Mouse (Mus musculus) fibroblast of lung, adult 2 months (primary cell): ENCODE measurements around the gene Eif5.
"Not testable (repeated sequence)": the region's sequence is repeated elsewhere in the genome, so short reads cannot be mapped to it uniquely, and the experiment has no call there.

Experiments used
- DNase-seq: peaks from one replicate; pipeline ENCODE4 v3.0.0-alpha.2; 2011; ENCODE audit warnings: low read depth

Eif5 gene

GRCm38 (mm10) chr12:111524883-111525282 is 12.9 kb upstream of the Eif5 start:
- no peak for DNase-seq

DNA sequence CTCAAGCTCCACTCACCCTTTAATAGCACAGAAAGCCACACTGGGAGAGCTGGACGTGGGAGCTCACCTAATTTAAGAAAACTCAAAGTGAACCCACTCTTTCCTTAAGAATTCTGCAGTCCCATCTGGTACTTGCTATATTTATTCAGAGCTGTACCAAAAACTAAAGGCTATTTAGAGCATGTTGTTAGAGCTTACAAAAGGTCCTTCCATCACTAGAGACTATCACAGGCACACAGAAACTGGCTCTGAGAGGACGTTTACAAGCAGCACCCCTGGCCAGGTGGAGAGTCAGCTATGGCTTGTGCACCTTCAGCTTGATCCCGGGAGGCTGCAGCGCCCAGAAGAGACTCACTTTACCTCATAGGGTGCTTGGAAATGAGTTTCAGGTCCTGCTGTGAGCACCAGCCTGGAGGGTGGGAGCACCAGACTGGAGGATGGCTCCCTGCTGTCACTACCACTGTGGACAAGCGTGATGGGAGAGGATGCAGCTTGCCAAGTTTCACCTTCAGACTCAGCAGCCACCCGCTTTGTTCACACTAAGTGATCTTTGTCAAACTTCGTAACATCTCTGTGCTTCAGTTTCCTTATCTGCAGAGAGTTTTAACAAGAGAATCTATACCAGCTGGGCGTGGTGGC is 10.1 kb upstream of the Eif5 start:
- DNase-seq, result no peak

DNA sequence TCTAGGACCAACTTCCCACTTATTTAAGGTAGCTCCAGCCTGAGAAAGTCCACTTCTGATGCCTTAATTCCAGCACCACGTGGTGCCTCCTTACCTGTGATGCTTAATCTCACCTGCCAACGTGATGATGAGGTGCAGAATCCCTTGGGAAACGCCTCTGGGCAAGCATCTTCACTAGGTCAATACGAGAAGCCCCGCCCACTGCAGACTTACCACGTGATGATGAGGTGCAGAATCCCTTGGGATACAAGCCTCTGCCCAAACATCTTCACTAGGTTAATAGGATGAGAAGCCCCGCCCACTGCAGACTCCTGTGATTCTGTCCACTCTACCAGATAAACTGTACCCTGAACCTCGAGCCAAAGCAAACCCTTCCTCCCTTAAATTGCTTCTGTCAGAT is 8.6 kb upstream of the Eif5 start:
- DNase-seq, result no peak

DNA sequence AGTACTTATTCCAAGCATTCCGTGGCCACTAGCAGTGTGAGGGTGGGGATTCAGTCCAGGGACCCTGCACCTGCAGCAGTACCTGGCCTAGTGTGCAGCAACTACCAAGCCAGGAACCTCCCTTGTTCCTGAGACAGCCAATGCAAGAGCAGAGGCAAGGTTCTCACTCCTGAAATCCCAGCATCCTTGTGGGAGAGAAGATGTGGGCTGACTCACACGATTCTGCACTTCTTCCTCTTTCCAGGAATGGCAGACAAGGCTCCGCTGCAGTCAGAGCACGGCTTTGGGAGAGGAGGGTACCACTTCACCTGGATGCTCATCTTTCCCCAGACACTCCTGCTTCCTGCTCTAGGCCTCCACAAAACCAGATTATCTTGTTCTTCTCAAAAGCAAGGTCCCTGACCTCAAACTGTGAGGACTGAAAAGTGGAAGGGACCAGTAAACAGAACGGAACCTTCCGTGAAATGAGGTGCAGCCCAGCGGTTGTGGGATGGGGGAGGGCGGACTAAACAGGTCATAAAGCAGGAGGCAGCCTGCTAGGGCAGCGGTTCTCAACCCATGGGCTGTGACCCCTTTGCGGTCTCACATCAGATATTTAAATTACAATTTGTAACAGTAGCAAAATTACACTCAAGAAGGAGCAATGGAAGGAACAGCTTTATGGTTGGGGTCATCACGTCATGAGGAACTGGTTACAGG is 4.6 kb upstream of the Eif5 start:
- DNase-seq, result no peak

GRCm38 (mm10) chr12:111535281-111535680 is 2.5 kb upstream of the Eif5 start:
- DNase-seq, result no peak

- DNase-seq, result no peak
Measured at GRCm38 (mm10) chr12:111535762-111536161, 2.1 kb upstream of the Eif5 start.

GRCm38 (mm10) chr12:111536746-111537145 is 1.1 kb upstream of the Eif5 start:
- DNase-seq, result no peak

DNA sequence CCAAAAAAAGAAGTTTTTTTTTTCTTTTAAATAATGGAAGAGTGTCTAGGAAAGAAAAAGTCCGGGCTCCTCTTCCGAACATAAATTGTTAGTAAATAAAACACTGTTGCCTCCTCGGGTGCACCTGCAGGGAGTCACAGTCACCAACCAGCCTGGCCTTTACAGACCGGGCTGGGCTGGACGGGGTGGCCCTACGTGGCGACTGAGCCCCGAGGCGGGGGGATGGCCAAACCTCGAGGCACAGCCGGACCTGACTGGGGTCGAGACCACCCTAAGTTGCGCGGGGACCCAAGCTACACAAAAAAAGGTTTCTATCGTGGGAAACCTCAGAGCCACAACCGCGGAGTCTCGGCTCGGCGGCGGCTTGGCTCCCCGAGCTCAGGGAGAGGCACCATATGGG is 475 bp upstream of the Eif5 start:
- DNase-seq, result no peak

DNA sequence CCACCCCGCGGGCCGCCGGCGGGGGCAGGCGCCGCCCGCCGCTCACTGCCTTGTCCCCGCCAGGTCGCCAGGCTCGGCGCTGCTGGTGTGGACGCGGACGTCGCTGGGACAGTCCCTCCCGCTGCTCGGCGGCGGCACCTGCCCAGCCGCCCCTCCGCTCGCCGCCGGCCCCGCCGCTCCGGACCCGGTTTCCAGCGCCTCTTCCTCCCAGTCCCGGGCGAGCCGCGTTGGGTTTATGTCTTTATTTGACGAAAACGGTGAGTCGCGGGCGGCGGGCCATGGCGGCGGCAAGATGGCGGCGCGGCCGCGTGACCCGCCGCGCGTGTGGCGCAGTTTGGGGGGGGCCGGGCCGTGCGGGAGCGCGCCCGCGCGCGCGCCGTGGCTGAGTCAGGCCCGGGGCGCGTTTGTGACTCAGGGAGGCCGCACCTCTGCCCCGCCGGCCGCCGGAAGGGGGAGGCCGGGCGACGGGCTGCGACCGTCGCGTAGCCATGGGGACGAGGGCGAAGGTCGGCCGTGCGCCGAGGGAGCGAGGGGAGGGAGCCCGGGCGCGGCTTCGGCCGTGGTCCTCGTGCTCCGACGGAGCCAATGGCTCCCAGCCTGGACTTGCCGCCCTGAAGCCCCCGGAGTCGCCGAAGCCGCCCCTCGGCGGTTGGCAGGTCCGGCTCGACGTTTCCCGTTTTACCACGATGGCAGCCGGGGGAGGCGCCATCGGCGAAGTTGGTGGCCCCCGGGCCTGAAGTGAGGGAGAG is 650 bp downstream of the Eif5 start:
- DNase-seq, result no peak

DNA sequence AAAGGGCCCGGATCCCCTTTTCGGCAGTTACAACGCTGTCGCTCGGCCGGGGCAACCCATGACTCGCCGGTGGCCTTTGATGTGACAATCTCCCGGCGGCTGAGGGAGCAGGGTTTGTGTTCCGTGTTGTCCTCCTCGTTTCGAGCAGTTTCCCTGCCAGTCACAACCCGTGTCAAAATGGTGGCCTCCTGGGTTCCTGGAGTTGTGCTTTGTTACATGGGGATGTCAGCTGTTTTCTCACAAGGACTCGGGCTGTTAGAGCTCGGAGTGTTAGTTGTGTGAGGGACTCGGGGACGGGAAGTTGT is 1.2 kb downstream of the Eif5 start:
- no peak for DNase-seq

DNA sequence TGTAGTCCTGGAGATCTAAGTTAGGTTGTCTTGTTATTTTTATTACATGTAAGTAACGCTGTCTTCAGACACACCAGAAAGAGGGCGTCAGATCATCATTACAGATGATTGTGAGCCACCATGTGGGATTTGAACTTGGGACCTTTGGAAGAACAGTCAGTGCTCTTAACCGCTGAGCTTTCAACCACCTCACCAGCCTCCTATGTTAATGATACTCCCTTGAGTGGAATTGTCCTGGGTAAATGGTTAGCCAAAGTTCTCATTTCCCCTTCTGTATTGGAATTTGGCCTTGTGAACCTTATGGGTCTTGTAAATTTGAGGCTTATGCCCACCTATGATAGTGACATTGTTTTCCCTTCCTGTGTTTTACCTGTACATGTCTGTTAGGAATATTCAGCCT is 9.3 kb downstream of the Eif5 start:
- DNase-seq, result no peak

DNA sequence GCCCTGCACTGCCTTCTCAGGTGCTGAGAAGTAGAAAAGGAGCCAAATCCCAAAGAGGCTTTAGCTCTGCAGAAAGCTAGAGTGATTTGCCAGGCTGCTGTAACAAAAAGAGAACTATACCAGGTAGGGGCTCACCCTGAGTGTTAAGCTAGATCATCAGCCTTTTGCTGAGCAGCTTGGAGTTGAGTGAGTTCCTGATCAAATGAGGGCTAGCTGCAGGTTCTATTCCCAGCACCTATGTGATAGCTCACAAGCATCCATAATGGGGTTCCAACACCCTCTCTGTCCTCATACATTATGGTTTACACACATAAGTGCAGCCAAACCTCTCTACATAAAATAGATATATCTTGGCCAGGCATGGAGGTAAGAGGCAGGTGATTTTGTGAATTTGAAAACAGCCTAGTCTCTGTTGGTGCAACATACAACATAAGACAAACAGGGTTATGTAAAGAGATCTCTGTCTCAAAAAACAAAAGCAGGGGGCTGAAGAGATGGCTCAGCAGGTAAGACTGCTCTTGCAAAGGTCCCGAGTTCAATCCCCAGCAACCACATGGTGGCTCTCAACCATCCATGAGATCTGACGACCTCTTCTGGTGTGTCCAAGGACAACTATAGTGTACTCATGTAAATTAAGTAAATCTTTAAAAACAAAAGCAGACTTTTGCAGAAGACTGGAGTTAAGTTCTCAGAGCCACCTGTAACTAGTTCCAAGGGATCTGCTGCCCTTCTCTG is 10.9 kb downstream of the Eif5 start:
- no peak for DNase-seq

DNA sequence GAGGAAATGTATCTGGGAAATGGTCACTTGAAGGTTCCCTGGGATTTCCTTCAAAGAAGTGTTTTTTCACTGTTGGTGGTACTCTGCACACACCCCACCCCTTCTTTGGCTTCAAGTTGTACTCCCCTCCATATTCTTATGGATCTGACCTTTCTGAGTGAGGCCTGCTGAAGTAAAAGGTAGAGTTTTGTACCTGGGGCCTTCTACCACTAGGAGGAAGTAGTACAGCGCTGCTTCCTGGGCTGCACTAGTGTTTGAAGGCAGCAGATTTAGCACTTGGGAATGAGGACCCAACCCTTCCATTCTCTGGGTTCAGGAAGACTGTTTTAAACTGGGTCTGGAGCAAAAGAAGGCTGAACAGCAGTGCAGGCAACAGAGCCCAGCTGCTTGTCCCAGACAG is 12.9 kb downstream of the Eif5 start:
- no peak for DNase-seq

- DNase-seq, result no peak
Measured at GRCm38 (mm10) chr12:111552342-111552741, 14.5 kb downstream of the Eif5 start.

DNA sequence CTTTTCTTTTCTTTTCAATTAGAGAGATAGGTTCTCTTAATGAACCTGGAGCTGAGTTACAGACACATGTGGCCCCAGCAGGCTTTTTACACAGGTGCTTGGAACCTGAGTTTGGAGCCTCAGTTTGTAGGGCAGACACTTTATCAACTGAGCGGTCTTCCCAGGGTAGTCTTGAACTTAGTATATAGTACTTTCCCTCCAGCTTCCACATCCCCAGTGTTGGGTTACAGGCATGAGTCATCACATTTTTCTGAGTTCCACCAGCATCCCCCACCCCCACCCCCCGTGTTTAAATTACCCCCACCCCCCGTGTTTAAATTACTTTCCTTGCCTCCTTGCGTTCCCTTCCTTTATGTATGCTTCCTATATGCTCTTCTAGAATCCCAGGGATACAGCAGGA is 17.5 kb downstream of the Eif5 start:
- no peak for DNase-seq

DNA sequence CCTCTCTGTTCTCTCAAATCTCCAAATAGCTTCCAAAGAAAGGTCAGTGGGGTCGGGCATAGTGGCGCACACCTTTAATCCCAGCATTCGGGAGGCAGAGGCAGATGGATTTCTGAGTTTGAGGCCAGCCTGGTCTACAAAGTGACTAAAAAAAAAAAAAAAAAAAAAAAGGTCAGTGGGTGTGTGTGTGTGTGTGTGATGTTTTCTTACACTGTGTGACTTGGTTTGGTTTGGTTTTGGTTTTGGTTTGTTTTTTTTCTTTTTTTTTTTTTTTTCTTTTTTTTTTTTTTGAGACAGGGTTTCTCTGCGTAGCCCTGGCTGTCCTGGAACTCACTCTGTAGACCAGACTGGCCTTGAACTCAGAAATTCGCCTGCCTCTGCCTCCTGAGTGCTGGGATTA is 18.1 kb downstream of the Eif5 start:
- DNase-seq, result not testable (repeated sequence)

- no peak for DNase-seq
Measured at GRCm38 (mm10) chr12:111557538-111557937, 19.7 kb downstream of the Eif5 start.

DNA sequence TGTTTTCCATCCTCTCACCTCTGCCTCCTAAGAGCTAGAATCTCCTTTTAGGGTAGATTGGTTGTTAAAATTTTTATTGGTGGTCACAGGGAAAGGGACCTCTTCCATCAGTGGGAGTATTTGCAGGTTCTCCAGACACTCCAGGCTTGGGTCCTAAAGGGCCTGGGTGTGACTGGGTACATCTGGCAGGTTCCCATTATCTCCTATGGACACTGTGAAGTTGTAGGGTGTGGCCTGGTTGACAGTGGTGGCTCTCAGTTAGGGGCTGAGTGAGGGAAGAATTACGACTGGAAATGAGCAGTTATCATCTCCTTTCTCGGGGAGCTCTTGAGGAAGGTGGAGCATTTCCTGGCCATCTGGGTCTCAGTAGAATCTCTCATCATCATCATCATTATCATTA is 20.8 kb downstream of the Eif5 start:
- no peak for DNase-seq

DNA sequence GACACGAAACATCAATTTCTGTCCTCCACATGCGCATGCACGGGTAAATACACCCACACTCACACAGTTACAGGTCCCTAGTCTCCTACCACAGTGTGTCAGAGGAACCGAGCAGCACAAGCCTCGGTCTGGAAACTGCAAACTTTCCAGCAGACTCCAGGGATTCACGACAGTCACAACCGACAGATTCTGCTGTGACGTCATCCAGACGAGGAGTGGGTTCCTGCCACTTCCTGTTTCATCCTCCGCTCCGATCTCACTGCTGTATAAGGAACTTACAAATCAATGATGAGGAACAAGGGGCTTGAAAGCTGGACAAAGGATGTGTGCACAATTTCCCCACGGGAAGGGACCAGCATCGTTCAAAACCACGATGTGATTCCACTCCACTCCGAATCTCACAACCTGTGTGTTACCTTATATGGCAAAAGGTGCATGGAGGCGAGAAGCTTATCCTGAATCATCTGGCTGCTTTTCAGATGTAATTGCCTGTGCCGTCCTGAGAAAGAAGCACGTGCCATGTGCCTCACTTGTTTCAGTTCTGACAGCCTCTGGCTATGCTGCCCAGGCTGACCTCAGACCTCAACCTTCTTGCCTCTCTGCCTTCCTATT is 21.9 kb downstream of the Eif5 start:
- no peak for DNase-seq

- DNase-seq, result no peak
Measured at GRCm38 (mm10) chr12:111560286-111560685, 22.5 kb downstream of the Eif5 start.

GRCm38 (mm10) chr12:111562276-111562814 is 24.5 kb downstream of the Eif5 start:
- no peak for DNase-seq

- DNase-seq, result no peak
Measured at GRCm38 (mm10) chr12:111563076-111563629, 25.3 kb downstream of the Eif5 start.
